Mouse (Mus musculus) midbrain, embryonic 16.5 days (tissue): Measurements from ENCODE around the gene Orai1. TPM values are rescaled to one million over a fixed set of nuclear protein-coding genes. Genes with fewer than 3 reads are reported as not detected.

Experiments
- ATAC-seq: fragments of 200-750 bp; cut with Nextera tagmentation; 2 replicates; pipeline ENCODE4 v1.8.0; 2017; ENCODE audit warnings: moderate TSS enrichment
- H3K27ac ChIP-seq: fragments of 300-500 bp; sonication (generic); 2 replicates; pipeline ENCODE4 v1.5.1; 2014; ENCODE audit warnings: mild to moderate bottlenecking, low read length, mixed read lengths
- H3K27me3 ChIP-seq: fragments of 300-500 bp; sonication (generic); 2 replicates; pipeline ENCODE4 v1.6.1; 2014; ENCODE audit warnings: low read depth, low read length, mixed read lengths; ENCODE audit not compliant: control insufficient read depth, insufficient read depth
- H3K36me3 ChIP-seq: fragments of 300-500 bp; sonication (generic); 2 replicates; pipeline ENCODE4 v1.6.1; 2014; ENCODE audit warnings: mild to moderate bottlenecking, low read length, moderate library complexity, mixed read lengths; ENCODE audit not compliant: control insufficient read depth, insufficient read depth
- H3K4me1 ChIP-seq: fragments of 300-500 bp; sonication (generic); 2 replicates; pipeline ENCODE4 v1.6.1; 2014; ENCODE audit warnings: mild to moderate bottlenecking, low read length, mixed read lengths; ENCODE audit not compliant: control insufficient read depth, insufficient read depth
- H3K4me2 ChIP-seq: fragments of 300-500 bp; sonication (generic); 2 replicates; pipeline ENCODE4 v1.6.1; 2014; ENCODE audit warnings: mild to moderate bottlenecking, low read length, mixed read lengths
- H3K4me3 ChIP-seq: fragments of 300-500 bp; sonication (generic); 2 replicates; pipeline ENCODE4 v1.5.1; 2014; ENCODE audit warnings: low read depth, mild to moderate bottlenecking, low read length, moderate library complexity, mixed read lengths
- H3K9ac ChIP-seq: fragments of 300-500 bp; sonication (generic); 2 replicates; pipeline ENCODE4 v1.6.1; 2014; ENCODE audit warnings: low read depth, low read length, mixed read lengths
- H3K9me3 ChIP-seq: fragments of 300-500 bp; sonication (generic); replicated peaks from 2 replicates; pipeline ENCODE4 v1.6.1; 2014; ENCODE audit warnings: mild to moderate bottlenecking, low read length, mixed read lengths; ENCODE audit not compliant: control insufficient read depth, poor library complexity, severe bottlenecking
- WGBS: fragments of 180-500 bp; shearing (Covaris S2); extraction: QIAGEN DNeasy Blood & Tissue Kit; methylation state at CpG from one replicate; pipeline ENCODE4 v1.1.7; 2014; 5-methylcytosine and 5-hydroxymethylcytosine counted together
- polyA plus RNA-seq: library from polyadenylated mRNA; unstranded; fragments of >200 nt; fragmentation: Nextera tagmentation; extraction: Ambion mirVana; gene quantifications from 2 replicates; pipeline ENCODE4 v1.2.1, GENCODE M21; 2015

Gene Orai1
- polyA plus RNA-seq, 1 experiment from 2014 or later: 10.7 TPM

- ATAC-seq: no peak
- H3K4me2 ChIP-seq: no peak overlapping the region
- no peak overlapping the region for H3K9ac ChIP-seq
- no peaks in the 10 kb centered on the region for H3K9me3 ChIP-seq
- no peaks in the 10 kb centered on the region for H3K36me3 ChIP-seq
- 59% methylated on average over 11 of the region's 11 CpGs for WGBS
- peaks cover 3% of the 10 kb centered on the region; the same call in 1 of the 2 replicates for H3K4me1 ChIP-seq
- no peak overlapping the region for H3K4me3 ChIP-seq
- no peaks in the 10 kb centered on the region for H3K27me3 ChIP-seq
- no peak overlapping the region for H3K27ac ChIP-seq
Observed at GRCm38 (mm10) chr5:123009873-123010272, 5.0 kb upstream of the Orai1 start.

GRCm38 (mm10) chr5:123010806-123011205, 4.1 kb upstream of the Orai1 start:
- peaks cover 6% of the 10 kb centered on the region for H3K4me1 ChIP-seq

GRCm38 (mm10) chr5:123011705-123012104, 3.2 kb upstream of the Orai1 start:
- peaks cover 10% of the 10 kb centered on the region for H3K4me1 ChIP-seq
- 93% methylated on average over 9 of the region's 9 CpGs for WGBS
- no peaks in the 10 kb centered on the region for H3K36me3 ChIP-seq
- no peak overlapping the region for H3K4me2 ChIP-seq
- no peaks in the 10 kb centered on the region for H3K27me3 ChIP-seq
- no peak overlapping the region for H3K4me3 ChIP-seq
- no peak overlapping the region for H3K9ac ChIP-seq
- no peak for ATAC-seq
- no peaks in the 10 kb centered on the region for H3K9me3 ChIP-seq
- no peak overlapping the region for H3K27ac ChIP-seq

More at GRCm38 (mm10) chr5:123010806-123011205, 4.1 kb upstream of the Orai1 start:
- no peak overlapping the region for H3K9ac ChIP-seq
- no peak overlapping the region for H3K27ac ChIP-seq
- no peak overlapping the region for H3K4me3 ChIP-seq
- H3K9me3 ChIP-seq: no peaks in the 10 kb centered on the region
- no peaks in the 10 kb centered on the region for H3K36me3 ChIP-seq
- H3K4me2 ChIP-seq: no peak overlapping the region
- ATAC-seq: no peak
- 90% methylated on average over 6 of the region's 6 CpGs for WGBS
- no peaks in the 10 kb centered on the region for H3K27me3 ChIP-seq

- Histone ChIP-seq H3K9me3 (no peaks in the 10 kb centered on the region), H3K27ac (no peak overlapping the region), H3K9ac (no peak overlapping the region), H3K27me3 (no peaks in the 10 kb centered on the region), H3K4me1 (peaks cover 13% of the 10 kb centered on the region), H3K4me2 (no peak overlapping the region), H3K36me3 (no peaks in the 10 kb centered on the region), H3K4me3 (no peak overlapping the region)
- no peak for ATAC-seq
- WGBS: 59% methylated on average over 9 of the region's 9 CpGs
Observed at GRCm38 (mm10) chr5:123013599-123014315, 1.1 kb upstream of the Orai1 start.

- H3K9me3 ChIP-seq: no peaks in the 10 kb centered on the region
- peaks cover 24% of the 10 kb centered on the region for H3K4me1 ChIP-seq
- H3K36me3 ChIP-seq: no peaks in the 10 kb centered on the region
- ATAC-seq: no peak
- no peaks in the 10 kb centered on the region for H3K27me3 ChIP-seq
- peak overlapping the region; percentile 79 for H3K4me3 ChIP-seq
- peak overlapping the region; percentile 83 for H3K9ac ChIP-seq
- H3K4me2 ChIP-seq: peak overlapping the region; percentile 83
- no peak overlapping the region; the same call in 1 of the 2 replicates for H3K27ac ChIP-seq
- 26% methylated on average over 8 of the region's 8 CpGs for WGBS
Observed at GRCm38 (mm10) chr5:123015915-123016314, 1.0 kb downstream of the Orai1 start.

- no peak overlapping the region for H3K4me3 ChIP-seq
- no peak overlapping the region for H3K27ac ChIP-seq
- no peaks in the 10 kb centered on the region for H3K36me3 ChIP-seq
- 87% methylated on average over 4 of the region's 4 CpGs for WGBS
- H3K4me2 ChIP-seq: no peak overlapping the region
- no peak for ATAC-seq
- no peak overlapping the region for H3K9ac ChIP-seq
- H3K9me3 ChIP-seq: no peaks in the 10 kb centered on the region
- H3K27me3 ChIP-seq: no peaks in the 10 kb centered on the region
- peaks cover 24% of the 10 kb centered on the region for H3K4me1 ChIP-seq
Observed at GRCm38 (mm10) chr5:123017504-123017903, 2.6 kb downstream of the Orai1 start.

- Histone ChIP-seq H3K27me3 (no peaks in the 10 kb centered on the region), H3K9ac (no peak overlapping the region), H3K27ac (peak overlapping the region; percentile 48), H3K36me3 (no peaks in the 10 kb centered on the region), H3K9me3 (no peaks in the 10 kb centered on the region), H3K4me1 (peaks cover 24% of the 10 kb centered on the region), H3K4me3 (no peak overlapping the region), H3K4me2 (no peak overlapping the region)
- no peak for ATAC-seq
- 29% methylated on average over 10 of the region's 10 CpGs for WGBS
Observed at GRCm38 (mm10) chr5:123019336-123020016, 4.6 kb downstream of the Orai1 start.

GRCm38 (mm10) chr5:123020426-123020825, 5.6 kb downstream of the Orai1 start:
- ATAC-seq: no peak
- H3K4me1 ChIP-seq: peaks cover 24% of the 10 kb centered on the region
- H3K27ac ChIP-seq: no peak overlapping the region; the same call in 1 of the 2 replicates
- no peak overlapping the region for H3K4me3 ChIP-seq
- H3K4me2 ChIP-seq: no peak overlapping the region
- no peaks in the 10 kb centered on the region for H3K9me3 ChIP-seq
- no peaks in the 10 kb centered on the region for H3K36me3 ChIP-seq
- no peaks in the 10 kb centered on the region for H3K27me3 ChIP-seq
- 90% methylated on average over 5 of the region's 5 CpGs for WGBS
- H3K9ac ChIP-seq: no peak overlapping the region

GRCm38 (mm10) chr5:123021438-123021837, 6.6 kb downstream of the Orai1 start:
- Histone ChIP-seq H3K4me3 (no peak overlapping the region), H3K9ac (no peak overlapping the region), H3K36me3 (no peaks in the 10 kb centered on the region), H3K4me1 (peaks cover 15% of the 10 kb centered on the region), H3K9me3 (no peaks in the 10 kb centered on the region), H3K27me3 (no peaks in the 10 kb centered on the region), H3K4me2 (no peak overlapping the region), H3K27ac (no peak overlapping the region)
- 93% methylated on average over 7 of the region's 7 CpGs for WGBS
- no peak for ATAC-seq
